ENCODE assay signal across 28 mouse cellular contexts in the genomic region with DNA sequence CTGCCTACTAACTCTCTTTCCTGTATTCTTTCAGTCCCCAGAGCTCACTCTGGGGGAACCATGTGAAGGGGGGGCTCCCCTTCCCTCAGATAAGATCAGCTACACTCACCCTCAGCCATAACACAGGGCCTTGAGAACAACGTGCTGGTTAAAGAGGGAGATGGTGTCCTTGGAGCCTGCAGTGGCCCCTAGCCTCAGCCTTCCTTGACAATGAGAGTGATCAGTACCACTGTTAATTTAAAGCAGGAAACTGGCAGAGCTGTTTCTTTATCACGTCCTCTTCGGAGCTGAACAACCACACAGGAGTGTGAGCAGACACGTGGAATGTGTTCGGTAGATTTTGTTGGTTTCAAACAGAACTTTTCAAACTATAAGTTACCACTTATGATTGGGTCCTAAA.
DNase-seq lines count a peak whose midpoint lies in the region; ATAC-seq lines count a peak whose summit lies in the region.
"Had no signal": no experiment of that assay in that cellular context is flagged by ENCODE, and none has a peak within 500 bp of the region (broad histone marks: within the 10 kb centered on the region; RNA-seq: fewer than 3 reads in every experiment).

No protein-coding gene starts in this region.

- H3K9me3 ChIP-seq in midbrain, embryonic 11.5 days (ENCODE audit: control insufficient read depth, low read length): no peaks in the 10 kb centered on the region
- H3K9me3 ChIP-seq in midbrain, embryonic 16.5 days (replicated peaks; ENCODE audit: control insufficient read depth, low read length, poor library complexity, severe bottlenecking): no peaks in the 10 kb centered on the region
- H3K9me3 ChIP-seq: embryonic facial prominence, embryonic 13.5 days; hindbrain, embryonic 15.5 days; limb, embryonic 15.5 days; liver, embryonic 13.5 days; neural tube, embryonic 15.5 days had no signal

- no peak overlapping the region for H3K9ac ChIP-seq in midbrain, embryonic 11.5 days (ENCODE audit: low read length)
- H3K9ac ChIP-seq in midbrain, embryonic 16.5 days (ENCODE audit: low read depth, low read length): no peak overlapping the region
- H3K9ac ChIP-seq: embryonic facial prominence, embryonic 13.5 days; hindbrain, embryonic 15.5 days; limb, embryonic 15.5 days; liver, embryonic 13.5 days; neural tube, embryonic 15.5 days had no signal

- H3K4me1 ChIP-seq in midbrain, embryonic 11.5 days (ENCODE audit: control insufficient read depth, insufficient read depth, low read length): no peaks in the 10 kb centered on the region; the same call in 1 of the 2 replicates
- 0 out of 2 replicates have a peak, but pooled peaks cover 5% of the 10 kb centered on the region for H3K4me1 ChIP-seq in midbrain, embryonic 16.5 days (ENCODE audit: control insufficient read depth, insufficient read depth, low read length)
- H3K4me1 ChIP-seq: limb, embryonic 15.5 days had no signal

- H3K27ac ChIP-seq in midbrain, embryonic 11.5 days (ENCODE audit: low read depth, low read length): no peak overlapping the region
- H3K27ac ChIP-seq in midbrain, embryonic 16.5 days (ENCODE audit: low read length): no peak overlapping the region
- H3K27ac ChIP-seq: embryonic facial prominence, embryonic 13.5 days; hindbrain, embryonic 15.5 days; kidney, postnatal 0 days; limb, embryonic 15.5 days; liver, embryonic 13.5 days; neural tube, embryonic 15.5 days had no signal

- H3K4me2 ChIP-seq in midbrain, embryonic 11.5 days: no peak overlapping the region
- no peak overlapping the region for H3K4me2 ChIP-seq in midbrain, embryonic 16.5 days (ENCODE audit: low read length)
- H3K4me2 ChIP-seq: embryonic facial prominence, embryonic 13.5 days; hindbrain, embryonic 15.5 days; limb, embryonic 15.5 days; liver, embryonic 13.5 days; neural tube, embryonic 15.5 days had no signal

- DNase-seq in adrenal gland, postnatal 14 days: peak; percentile 10
- no peak for DNase-seq in adrenal gland, adult 2 months
- peak; percentile 69 for DNase-seq in midbrain, embryonic 11.5 days (ENCODE audit: low spot score, missing footprints)
- no peak for DNase-seq in right cerebral cortex, postnatal 4 days
- no peak for DNase-seq in testis, postnatal 14 days (ENCODE audit: low spot score)
- DNase-seq: adrenal gland, postnatal 10 days; cerebellum, adult 11-12 months; cerebellum, adult 9-11 months; kidney, adult 8-10 months; kidney, postnatal 4 days; layer of hippocampus, postnatal 36 days; left cerebral cortex, postnatal 4 days; liver, embryonic 13.5 days; lung, adult 18-20 months; lung, postnatal 4 days; midbrain, embryonic 14.5 days had no signal

- 76% methylated on average over 5 of the region's 5 CpGs for WGBS in midbrain, embryonic 11.5 days
- WGBS in midbrain, embryonic 16.5 days: 74% methylated on average over 5 of the region's 5 CpGs

- H3K27me3 ChIP-seq in midbrain, embryonic 11.5 days (ENCODE audit: control insufficient read depth, insufficient read depth, low read length): no peaks in the 10 kb centered on the region
- no peaks in the 10 kb centered on the region for H3K27me3 ChIP-seq in midbrain, embryonic 16.5 days (ENCODE audit: control insufficient read depth, insufficient read depth, low read depth, low read length)
- H3K27me3 ChIP-seq: CH12.LX; embryonic facial prominence, embryonic 13.5 days; hindbrain, embryonic 15.5 days; limb, embryonic 15.5 days; liver, embryonic 13.5 days; neural tube, embryonic 15.5 days had no signal

- no peak overlapping the region for H3K4me3 ChIP-seq in midbrain, embryonic 11.5 days (ENCODE audit: low read depth, low read length)
- H3K4me3 ChIP-seq in midbrain, embryonic 16.5 days (ENCODE audit: low read depth, low read length): no peak overlapping the region
- H3K4me3 ChIP-seq: embryonic facial prominence, embryonic 13.5 days; erythroblast, embryonic 14.5 days; hindbrain, embryonic 15.5 days; limb, embryonic 15.5 days; liver, embryonic 13.5 days; neural tube, embryonic 15.5 days had no signal

- H3K36me3 ChIP-seq in midbrain, embryonic 11.5 days (ENCODE audit: control insufficient read depth, insufficient read depth, low read length): no peaks in the 10 kb centered on the region
- H3K36me3 ChIP-seq in midbrain, embryonic 16.5 days (ENCODE audit: control insufficient read depth, insufficient read depth, low read length): no peaks in the 10 kb centered on the region
- H3K36me3 ChIP-seq: embryonic facial prominence, embryonic 13.5 days; hindbrain, embryonic 15.5 days; limb, embryonic 15.5 days; liver, embryonic 13.5 days; neural tube, embryonic 15.5 days had no signal

- ATAC-seq in midbrain, embryonic 11.5 days (ENCODE audit: low FRiP score): no peak
- ATAC-seq in midbrain, embryonic 16.5 days: no peak
- peak; percentile 54; the same call in 1 of the 2 replicates for ATAC-seq in common myeloid progenitor, adult 5-6 weeks (replicated peaks; ENCODE audit: low read depth, poor library complexity, severe bottlenecking)
- ATAC-seq: forebrain, embryonic 16.5 days; inflammation-experienced regulatory T-cells, adult 6 months; lung, postnatal 0 days had no signal

Comparison
In these comparisons a context has a peak if more than half of its experiments do, and no peak if none do; other contexts are left out.
1. DNase-seq: peak in adrenal gland, postnatal 14 days (single experiment) and midbrain, embryonic 11.5 days (single experiment); none in adrenal gland, adult 2 months (single experiment), right cerebral cortex, postnatal 4 days (single experiment) and testis, postnatal 14 days (single experiment).